Mouse (Mus musculus) lung, postnatal 0 days (tissue): ENCODE data around the gene Bach2.

ENCODE experiments used
- CTCF ChIP-seq: IDR thresholded peaks from 2 replicates; pipeline ENCODE4 v1.5.1; 2016; ENCODE audit warnings: antibody characterized with exemption, mild to moderate bottlenecking
- EP300 ChIP-seq: IDR thresholded peaks from 2 replicates; pipeline ENCODE4 v1.6.1; 2016; ENCODE audit warnings: antibody characterized with exemption, mild to moderate bottlenecking, control low read depth

DNA sequence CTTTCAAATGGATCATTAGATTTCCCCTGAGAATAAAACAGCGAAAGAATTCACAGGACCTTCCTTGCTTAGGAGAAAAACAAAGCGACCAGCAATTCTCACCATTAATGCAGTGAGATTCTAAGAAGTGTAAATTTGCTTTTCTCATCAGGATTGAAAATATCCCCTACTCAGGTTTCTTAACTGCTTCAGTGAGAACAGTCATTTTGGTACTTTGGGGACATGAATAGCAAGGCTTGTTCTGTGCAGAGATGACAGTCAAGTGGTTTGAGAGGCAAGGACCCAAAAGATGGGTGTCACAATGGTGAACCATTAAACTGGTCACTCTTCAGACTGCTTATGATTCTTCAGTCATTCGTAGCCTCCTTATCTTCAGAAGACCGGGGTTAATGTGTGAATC lies 263.6 kb downstream of the Bach2 start:
- no peak for TF ChIP-seq CTCF
- TF ChIP-seq EP300 = no peak
